Mouse (Mus musculus): ENCODE measurements around the gene Ccdc102a. TPM values are rescaled to one million over a fixed set of nuclear protein-coding genes. Genes with fewer than 3 reads are reported as not detected.

Ccdc102a gene
- not detected in 2 replicates for total RNA-seq (2014; fragmentation: Nextera tagmentation)
- 0.34 and 1.5 TPM in 2 replicates for total RNA-seq (2017)

DNA sequence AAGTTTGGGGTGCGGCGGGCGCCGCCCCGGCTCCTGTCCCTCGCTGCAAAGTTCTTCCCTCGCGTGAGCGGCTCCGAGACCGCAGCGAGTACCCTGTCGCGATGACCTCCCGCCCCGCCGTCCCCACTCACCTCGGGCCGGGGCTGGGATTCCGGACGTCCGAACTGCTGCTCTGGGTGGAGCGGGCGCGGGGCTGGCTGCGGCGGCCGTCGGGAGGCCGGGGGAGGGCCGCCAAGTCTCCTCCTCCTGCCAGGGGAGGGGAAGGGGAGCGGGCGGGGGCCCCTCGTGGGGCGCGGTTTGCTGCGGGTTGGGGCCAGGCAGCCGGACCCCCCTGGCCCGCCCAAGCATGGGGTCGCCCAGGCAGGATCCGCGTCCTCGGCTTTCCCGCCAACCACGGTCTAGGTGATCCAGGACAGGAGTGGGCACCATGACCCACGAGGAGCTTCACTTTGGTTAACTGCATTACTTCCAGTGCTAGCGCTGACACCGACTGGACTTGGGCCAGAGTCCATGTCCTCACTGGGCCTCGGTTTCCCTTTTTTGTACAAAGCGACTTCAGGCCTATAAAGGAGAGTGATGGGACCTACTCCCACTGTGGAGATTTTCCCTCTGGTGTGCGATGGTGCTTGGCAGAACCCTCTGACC lies at the start of gene Ccdc102a:
Gene Ccdc102a, minus strand, starts transcription at position 248 of the 645 bp plus-strand sequence.
- no peak for ATAC-seq (replicated peaks; ENCODE audit: poor library complexity, severe bottlenecking)

DNA sequence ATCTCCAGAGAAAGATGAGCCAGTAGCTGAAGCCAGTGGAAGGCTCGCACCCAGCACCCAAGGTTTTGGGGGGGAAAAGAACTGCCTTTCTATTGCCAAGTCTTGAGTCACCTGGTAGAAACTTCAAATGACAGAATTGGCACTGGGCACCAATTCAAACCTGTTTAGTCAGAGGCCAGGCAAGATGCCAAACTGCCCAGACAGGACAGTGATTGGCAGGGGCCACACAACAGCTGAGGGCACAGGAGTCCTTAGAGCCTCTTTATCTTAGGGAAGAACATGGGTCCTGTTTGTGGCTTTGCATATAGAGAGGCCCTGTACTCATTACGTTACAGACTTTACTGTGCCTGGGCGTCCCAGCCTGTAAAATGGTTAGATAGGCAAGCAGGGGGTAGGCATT lies 49.7 kb upstream of the Ccdc102a start:
- no peak for ATAC-seq (replicated peaks; ENCODE audit: poor library complexity, severe bottlenecking)

DNA sequence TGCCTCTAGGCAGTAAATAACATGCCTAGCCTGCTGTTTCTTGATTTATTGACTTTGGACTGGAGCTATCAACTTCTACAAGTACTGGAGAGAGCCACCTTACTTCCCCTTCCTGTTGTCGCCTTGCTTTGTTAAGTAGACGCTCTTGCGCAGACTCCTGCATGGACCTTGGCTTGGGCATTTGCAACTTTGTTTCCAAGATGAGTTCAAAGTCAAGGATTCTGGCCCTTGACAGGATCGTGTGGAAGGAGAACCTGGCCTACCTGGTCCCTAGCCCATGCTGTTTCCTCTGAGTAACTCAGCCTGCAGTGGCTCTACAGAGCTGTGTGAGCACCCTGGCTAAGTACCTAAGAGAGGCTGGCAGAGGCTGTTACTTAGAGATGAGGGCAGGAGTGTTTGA lies 49.2 kb upstream of the Ccdc102a start:
- ATAC-seq (replicated peaks; ENCODE audit: poor library complexity, severe bottlenecking), result peak; percentile 47; the same call in 1 of the 2 replicates

DNA sequence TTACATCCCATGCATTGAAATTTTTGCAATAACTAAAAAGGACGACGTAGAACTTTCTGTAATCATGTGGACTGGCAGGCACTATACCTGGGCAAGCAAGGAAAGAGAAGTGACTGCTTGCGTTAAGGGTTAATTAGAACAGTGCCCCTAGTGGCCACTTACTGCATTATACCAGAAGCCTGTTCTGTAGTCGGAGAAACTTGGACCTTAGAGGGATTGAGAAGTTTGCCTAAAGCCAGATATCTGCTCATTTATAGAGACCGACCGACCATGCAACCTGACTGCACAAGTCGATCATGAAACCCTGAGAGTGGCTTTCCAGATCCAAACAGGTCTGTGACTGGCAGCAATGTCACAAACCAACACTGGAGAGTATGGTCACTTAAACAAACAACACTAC lies 48.7 kb upstream of the Ccdc102a start:
- peak; percentile 33; the same call in 1 of the 2 replicates for ATAC-seq (replicated peaks; ENCODE audit: poor library complexity, severe bottlenecking)

DNA sequence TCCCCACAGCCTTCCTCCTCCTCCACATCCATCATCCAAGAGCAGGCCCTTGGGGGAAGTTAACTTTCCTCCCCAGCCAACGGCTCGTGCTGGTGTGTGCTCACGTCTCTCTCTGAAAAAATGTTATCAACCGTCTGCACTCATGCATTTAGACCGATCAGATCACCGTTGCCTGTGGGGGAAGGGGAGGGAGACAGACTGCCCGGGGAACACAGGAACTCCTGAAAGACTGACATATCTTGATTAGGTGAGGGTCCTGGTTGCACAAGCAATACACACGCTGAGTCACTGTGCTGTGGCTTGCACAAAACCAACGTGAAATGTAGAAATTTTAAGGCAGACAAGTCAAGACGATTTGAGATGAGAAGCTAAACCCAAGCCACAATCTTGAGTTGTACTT lies 46.9 kb upstream of the Ccdc102a start:
- peak; percentile 92 for ATAC-seq (replicated peaks; ENCODE audit: poor library complexity, severe bottlenecking)

DNA sequence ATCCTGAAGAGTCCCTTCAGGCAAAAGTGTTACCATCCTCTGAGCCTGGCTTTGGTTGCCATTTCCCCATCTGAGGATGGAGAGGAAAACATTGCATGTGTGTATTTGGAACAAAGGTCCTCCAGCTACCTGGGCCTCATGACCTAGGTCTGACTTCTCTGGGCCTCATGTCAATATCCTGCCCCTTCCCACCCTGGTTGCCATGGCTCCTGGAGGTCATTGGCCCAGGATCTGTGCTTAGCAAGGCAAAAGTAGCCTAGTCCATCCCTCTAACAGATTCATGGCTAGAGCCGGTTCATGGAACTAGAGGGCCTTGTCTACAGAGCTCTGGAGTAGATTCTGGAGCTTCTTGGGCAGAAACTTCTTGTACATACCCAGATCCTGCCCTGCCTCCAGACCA lies 44.3 kb upstream of the Ccdc102a start:
- ATAC-seq (replicated peaks; ENCODE audit: poor library complexity, severe bottlenecking), result no peak

DNA sequence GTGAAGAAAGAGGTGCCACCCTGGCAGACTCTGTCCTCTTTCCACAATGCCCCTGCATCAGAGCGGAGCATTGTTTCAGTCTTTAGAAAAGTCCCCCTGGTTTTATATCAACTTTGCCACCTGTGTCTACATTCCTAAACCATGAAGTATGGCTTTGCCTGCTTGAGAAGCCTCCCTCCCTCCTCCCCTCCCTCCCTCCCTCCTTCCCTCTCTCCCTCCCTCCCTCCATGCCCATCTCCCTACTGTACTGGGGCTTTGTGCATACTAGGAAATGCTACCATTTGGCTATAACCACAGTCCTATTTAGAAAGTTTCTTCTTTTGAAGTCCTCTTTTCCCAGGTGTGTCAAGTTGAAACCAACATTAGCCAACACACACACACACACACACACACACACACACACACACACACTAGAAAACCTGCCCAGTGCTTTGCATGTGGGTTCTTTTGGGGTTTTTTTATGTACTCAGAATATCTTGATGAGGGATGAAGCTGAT lies 38.2 kb upstream of the Ccdc102a start:
- no peak for ATAC-seq (replicated peaks; ENCODE audit: poor library complexity, severe bottlenecking)

DNA sequence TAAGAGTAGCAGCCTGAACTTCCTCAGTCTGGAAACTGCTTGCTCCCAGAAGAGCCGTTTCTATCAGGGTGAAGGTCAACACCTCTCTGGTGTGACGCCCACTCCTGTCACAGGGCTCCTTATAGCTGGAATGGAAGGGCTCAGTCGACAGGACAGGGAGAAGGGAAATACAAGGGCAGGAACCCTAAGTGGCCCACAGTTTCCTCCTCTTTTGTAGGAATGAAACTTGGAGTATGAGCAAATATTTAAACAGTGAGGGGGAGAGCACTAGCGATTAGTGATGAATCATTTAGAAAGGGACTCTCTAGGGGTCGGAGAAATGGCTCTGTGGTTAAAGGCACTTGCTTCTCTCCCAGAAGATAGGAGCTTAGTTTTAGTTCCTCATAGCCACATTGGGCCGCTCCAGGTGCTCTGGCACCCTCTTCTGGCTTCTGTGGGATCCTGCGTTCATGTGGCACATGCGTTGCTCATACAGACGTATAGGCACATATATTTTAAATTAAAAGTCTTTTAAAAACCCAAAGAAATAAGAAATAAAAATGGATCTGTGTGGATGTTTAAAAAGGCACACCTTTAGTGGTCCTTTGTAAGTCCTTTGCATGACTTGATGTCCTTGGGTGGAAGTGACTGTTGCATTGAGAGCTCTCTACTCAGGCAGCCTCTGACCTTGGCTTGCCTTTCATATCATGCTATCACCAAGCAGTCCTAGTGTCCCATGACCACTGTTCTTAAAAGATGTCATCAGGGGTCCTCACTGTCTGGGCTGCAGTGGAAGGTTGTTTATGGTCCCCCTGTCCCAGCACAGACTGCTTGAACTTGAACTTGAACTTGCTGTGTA lies 37.2 kb upstream of the Ccdc102a start:
- peak; percentile 84 for ATAC-seq (replicated peaks; ENCODE audit: poor library complexity, severe bottlenecking)

DNA sequence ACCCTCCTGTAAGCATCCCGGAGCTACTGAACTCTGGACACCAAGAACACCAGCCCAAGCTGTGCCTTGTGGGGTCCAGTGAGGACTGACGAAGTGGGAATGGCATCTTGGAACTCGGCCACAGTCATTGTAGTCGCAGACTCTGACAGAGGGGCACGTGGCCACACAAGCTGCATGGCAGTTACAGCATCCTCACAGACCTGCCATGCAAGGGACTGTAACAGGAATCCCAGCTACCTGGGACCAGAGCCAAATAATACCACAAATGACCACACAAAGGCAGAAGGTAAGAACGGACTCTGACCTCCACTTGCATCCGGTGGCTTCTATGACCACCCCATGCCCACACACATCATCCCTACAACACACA lies 36.5 kb upstream of the Ccdc102a start:
- peak; percentile 41 for ATAC-seq (replicated peaks; ENCODE audit: poor library complexity, severe bottlenecking)

DNA sequence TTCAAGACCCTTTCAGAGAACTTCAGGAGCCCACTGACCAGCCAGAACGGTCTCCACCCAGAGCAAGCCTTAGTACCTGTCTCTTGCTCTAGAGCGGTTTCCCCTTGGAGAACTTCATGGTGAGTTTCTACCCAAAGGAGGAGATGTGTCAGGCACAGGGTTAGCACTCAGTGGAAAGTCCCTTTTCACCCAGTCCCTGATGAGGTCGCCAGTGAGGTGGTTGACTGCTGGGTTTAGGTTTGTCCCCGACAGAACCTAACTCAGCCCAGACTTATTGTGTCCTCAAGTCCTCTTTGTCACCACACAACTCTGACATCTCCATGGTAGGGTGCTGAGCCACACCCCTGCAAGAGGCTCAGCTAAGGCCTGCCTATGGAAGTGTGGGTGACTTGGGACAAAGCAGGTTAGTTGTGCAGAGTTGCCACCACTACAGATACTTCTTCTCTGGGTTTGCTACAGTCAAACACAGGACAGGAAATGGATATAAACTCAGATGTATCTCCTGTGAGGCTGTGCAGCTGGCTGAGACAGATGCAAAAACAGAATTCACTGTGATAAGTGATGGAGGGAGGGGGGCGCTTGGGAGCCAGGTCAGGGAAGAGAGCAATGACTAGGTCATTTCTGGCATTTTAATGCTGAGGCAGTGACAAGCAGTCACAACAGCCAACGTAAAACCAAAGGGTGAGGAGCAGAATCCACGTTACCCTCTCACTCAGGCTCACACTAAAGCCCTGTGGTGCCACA lies 35.9 kb upstream of the Ccdc102a start:
- no peak for ATAC-seq (replicated peaks; ENCODE audit: poor library complexity, severe bottlenecking)

DNA sequence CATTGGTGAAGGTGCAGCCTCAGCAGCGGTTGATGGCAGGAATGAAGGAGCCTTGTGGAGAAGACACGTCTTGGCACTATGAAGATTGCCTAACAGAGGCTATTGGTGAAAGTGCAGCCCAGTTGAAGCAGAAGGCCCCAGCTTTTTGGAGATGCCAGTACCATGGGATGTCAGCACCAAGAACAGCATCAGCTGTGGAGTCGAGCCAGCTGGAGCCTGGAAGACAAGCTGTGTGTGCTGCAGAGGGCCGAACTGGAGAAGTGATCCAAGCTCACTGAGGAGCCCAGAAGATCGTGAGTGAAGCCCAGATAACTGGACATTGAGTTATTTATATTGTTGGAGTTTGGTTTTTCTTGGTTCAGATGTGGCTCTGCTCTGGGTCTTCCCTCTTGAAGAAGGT lies 34.2 kb upstream of the Ccdc102a start:
- no peak for ATAC-seq (replicated peaks; ENCODE audit: poor library complexity, severe bottlenecking)

DNA sequence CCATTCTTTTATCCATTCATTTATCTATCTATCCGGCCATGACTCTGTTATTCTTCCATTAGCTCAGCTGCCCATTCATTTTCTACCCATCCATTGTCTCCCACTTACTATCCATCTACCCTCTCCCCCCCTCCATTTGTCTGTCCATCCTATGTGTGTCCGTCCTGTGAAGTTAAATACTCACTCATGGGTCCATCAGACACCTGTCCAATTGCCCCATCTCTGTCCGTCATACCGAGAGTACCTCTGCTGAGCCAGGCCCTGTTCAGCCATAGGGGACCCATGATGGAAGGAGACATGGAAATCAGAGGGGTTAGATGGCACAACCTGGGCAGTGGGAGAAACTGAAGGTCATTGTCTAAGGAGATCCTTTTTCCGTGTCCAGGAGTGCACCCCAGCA lies 32.6 kb upstream of the Ccdc102a start:
- no peak for ATAC-seq (replicated peaks; ENCODE audit: poor library complexity, severe bottlenecking)

DNA sequence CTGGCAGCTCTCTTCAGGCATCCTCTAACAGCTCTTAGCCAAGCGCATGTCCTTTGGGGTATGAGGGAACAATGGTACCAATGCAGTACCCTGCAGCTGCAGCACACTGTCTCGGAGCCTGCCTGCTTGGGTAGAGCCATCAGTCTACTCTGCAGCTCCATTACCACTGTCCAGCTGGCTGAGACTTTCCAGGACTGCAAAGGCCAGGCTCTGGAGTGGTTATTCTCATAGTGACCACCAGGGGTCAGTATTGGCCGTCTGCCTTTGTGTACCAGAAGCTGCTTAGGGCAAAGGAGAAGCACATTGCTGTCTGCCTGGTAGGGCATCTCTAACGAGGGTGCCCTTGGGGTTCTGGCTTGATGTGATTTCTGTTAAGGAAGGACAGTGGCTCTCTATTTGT lies 32.1 kb upstream of the Ccdc102a start:
- peak; percentile 50 for ATAC-seq (replicated peaks; ENCODE audit: poor library complexity, severe bottlenecking)

DNA sequence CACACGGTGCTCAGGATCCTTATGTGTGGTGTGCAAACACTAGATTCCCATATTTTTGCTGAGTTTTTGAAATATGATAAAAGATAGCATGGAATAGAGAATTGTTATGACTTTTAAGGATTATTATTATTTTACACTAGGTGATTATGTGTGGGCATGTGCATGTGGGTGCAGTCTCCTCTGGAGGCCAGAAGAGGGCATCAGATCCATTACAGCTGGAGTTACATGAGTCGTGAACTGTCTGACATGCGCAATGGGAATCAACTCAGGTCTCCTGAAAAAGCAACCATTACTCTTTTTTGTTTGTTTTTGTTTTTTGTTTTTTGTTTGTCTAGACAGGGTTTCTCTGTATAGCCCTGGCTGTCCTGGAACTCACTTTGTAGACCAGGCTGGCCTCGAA lies 31.1 kb upstream of the Ccdc102a start:
- ATAC-seq (replicated peaks; ENCODE audit: poor library complexity, severe bottlenecking), result no peak

DNA sequence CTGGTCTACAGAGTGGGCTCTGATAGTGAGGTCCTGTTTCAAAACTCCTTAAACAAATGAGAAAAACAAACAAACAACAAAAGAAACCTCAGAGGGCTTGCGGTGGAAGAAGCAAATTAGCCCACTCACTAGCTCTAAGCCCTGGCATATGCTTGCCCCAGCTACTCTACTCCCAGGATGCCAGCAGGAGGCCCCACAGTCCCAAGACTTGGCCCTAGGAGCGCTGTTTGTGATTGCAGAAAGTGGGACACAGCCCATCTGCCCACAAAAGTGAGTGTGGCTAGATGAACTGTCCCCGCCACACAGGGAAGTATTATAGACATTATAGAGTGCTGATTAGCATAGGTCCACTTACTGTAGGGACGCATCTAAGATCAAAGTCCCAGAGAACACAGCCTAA lies 30.5 kb upstream of the Ccdc102a start:
- no peak for ATAC-seq (replicated peaks; ENCODE audit: poor library complexity, severe bottlenecking)

DNA sequence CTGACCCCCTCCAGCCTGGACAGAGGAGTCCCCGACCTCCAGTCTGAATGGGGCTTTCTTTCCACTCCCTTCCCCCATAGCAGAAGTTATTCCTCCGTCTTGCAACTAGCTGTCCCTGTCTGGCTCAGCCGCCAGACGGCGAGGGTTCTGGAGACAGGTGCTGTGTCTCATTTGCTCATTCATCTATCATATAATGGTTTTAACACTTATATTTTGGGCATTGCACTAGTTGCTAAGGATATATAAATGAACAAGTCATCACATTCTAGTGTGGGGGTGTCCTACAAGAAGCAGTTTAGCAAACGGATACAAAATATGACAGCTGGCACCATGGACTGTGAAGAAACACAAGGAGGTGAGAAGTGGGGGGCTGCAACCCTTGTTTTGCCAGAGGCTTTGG lies 27.3 kb upstream of the Ccdc102a start:
- ATAC-seq (replicated peaks; ENCODE audit: poor library complexity, severe bottlenecking), result no peak

DNA sequence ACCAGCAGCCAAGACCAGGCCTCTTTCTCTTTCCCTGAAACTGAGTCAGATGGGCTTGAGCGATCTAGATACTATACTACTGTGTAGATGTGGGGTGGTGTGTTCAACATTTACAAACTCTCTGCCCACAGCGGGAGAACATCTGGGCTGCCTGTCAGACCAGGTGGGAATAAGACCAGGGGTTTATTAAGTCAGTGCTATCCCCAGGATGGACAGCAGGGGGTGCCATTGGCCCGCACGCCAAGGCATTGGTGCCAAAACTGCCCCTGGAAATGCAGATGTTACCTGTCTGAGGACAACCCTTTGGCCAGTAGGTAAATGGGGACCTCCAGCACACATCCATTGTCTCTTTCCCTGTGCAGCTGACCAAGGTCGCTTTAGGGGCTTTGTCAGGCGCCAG lies 24.7 kb upstream of the Ccdc102a start:
- peak; percentile 81 for ATAC-seq (replicated peaks; ENCODE audit: poor library complexity, severe bottlenecking)

DNA sequence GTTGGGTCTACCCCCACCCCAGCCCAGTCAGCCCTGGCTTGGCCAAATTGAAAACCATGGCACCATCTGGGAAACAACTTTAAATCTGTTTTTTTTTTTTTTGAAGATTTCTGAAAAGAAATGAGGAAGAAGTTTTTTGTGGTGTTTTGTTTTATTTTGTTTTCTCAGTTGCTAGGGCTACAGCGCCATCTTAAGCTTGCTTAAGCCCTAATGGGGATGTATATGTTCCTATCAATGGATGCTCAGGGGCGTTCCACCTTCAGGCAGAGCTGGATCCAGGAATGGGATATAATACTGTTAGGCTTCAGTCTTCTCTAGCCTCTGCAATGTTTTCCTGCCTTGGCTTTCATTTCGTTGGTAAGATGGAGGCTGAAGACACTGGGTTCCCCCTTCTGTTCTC lies 17.3 kb upstream of the Ccdc102a start:
- ATAC-seq (replicated peaks; ENCODE audit: poor library complexity, severe bottlenecking), result peak; percentile 57

DNA sequence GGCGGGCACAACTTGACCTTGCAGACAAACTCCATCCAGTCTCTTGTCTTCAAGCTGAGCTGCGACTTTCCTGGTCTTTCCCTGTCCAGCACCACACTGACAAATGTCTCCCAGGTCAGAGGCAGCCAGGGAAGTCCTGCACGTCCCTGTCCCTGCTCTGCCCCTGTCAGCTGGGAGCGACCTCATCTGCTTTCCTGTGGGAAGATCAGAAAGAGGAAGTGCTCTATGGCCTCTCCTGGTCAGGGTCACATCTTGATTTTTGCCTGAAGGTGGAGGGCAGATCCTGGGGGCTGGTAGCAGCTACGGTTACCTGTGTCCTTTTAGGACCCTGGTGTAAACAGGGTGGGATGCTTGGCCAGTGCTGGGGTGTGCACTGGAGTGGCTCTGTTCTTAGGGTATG lies 16.0 kb upstream of the Ccdc102a start:
- peak; percentile 60 for ATAC-seq (replicated peaks; ENCODE audit: poor library complexity, severe bottlenecking)

DNA sequence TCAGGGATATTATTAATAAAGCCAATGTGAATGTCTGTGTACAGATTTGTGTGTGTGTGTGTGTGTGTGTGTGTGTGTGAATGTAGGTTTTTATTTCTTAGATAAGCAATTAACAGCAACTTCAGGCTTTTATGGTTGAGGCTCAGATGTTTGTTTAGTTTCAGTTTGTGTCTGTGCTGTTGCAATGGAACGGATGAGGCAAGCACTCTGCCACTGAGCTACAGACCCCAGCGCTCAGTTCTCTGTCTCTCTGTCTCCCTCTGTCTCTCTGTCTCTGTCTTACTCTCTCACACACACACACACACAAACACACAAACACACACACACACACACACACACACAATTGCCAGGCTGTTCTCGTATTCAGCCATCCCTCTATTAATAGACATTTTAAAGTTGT lies 10.3 kb upstream of the Ccdc102a start:
- ATAC-seq (replicated peaks; ENCODE audit: poor library complexity, severe bottlenecking), result peak; percentile 64; the same call in 1 of the 2 replicates

DNA sequence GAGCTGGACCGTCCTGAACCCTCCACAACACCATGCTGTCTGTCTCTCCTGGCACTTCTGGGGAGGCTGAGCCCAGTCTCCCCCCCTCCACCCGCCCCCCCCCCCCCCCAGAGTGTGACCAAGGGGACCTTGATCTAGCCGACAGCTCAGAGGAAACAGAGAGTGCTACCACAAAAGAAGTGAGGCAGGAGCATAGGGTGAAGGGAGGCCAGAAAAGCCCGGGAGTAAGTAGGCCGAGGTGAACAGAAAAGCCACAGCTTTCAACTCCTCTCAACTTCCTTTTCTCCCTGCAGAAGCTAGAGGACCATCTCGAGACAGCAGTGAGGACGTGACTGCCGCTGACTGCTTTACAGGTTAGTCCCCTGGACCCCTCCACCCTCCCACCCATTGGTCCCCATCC lies 5.5 kb upstream of the Ccdc102a start, which contains the start of gene Adgrg5:
Gene Adgrg5, plus strand, starts transcription at position 290 of the 400 bp plus-strand sequence.
- ATAC-seq (replicated peaks; ENCODE audit: poor library complexity, severe bottlenecking), result peak; percentile 16; the same call in 1 of the 2 replicates

Data from granulocyte monocyte progenitor cell, adult 5-6 weeks (primary cell).